Mouse (Mus musculus) right cerebral cortex, adult 2 months (tissue): ENCODE measurements at regions not wholly inside any gene's neighbourhood (a gene's known extent, or its start where the extent isn't known, plus 50 kb on each side); places are given as distances from the start of the nearest gene placed in this dataset.
"Not testable (repeated sequence)": the region's sequence is repeated elsewhere in the genome, so short reads cannot be mapped to it uniquely, and the experiment has no call there.

Experiments
- DNase-seq, 2 experiments: peaks; one replicate each; pipeline ENCODE4 v3.0.0; 2021 to 2022; ENCODE audit warnings: low spot score in 2 of 2

GRCm38 (mm10) chr5:13654173-13654572, 137.2 kb upstream of the Speer3 start:
- no peak for DNase-seq

GRCm38 (mm10) chr5:13658301-13658700, 133.1 kb upstream of the Speer3 start:
- DNase-seq: not testable (repeated sequence)

- no peak for DNase-seq
These were observed 131.9 kb upstream of the Speer3 start for GRCm38 (mm10) chr5:13659514-13659913.

- peak; percentile 70 to 75 for DNase-seq
These were observed 124.0 kb upstream of the Speer3 start for GRCm38 (mm10) chr5:13667444-13667843.

GRCm38 (mm10) chr5:13668840-13669239, 122.6 kb upstream of the Speer3 start:
- no peak for DNase-seq

GRCm38 (mm10) chr5:13690929-13691806, 100.3 kb upstream of the Speer3 start:
- no peak for DNase-seq

GRCm38 (mm10) chr5:13694847-13695246, 96.6 kb upstream of the Speer3 start:
- no peak for DNase-seq
